Mouse (Mus musculus) bone marrow, adult 2 months (tissue): Measurements from ENCODE around the gene Mrpl52. TPM values are rescaled to one million over a fixed set of nuclear protein-coding genes. Genes with fewer than 3 reads are reported as not detected.

ENCODE experiments used
- H3K27ac ChIP-seq: fragments of 200-500 bp; 2 replicates; pipeline ENCODE4 v1.5.1; 2012; ENCODE audit warnings: low read depth, mild to moderate bottlenecking, control low read depth, inconsistent platforms, low read length; ENCODE audit not compliant: control insufficient read depth, poor library complexity, insufficient read depth
- H3K4me1 ChIP-seq: fragments of 200-500 bp; 2 replicates; pipeline ENCODE4 v1.6.1; 2011; ENCODE audit warnings: low read length; ENCODE audit not compliant: control insufficient read depth, insufficient read depth
- H3K4me3 ChIP-seq: fragments of 200-500 bp; replicated peaks from 2 replicates; pipeline ENCODE3; 2011; ENCODE audit warnings: mild to moderate bottlenecking, low read depth, low read length, control low read depth; ENCODE audit not compliant: control insufficient read depth
- CTCF ChIP-seq: fragments of 200-500 bp; IDR thresholded peaks from 2 replicates; pipeline ENCODE4 v1.5.1; 2011; ENCODE audit warnings: low read length, control low read depth; ENCODE audit not compliant: control insufficient read depth, insufficient read depth
- POLR2A ChIP-seq: fragments of 200-500 bp; IDR thresholded peaks from 2 replicates; pipeline ENCODE4 v1.6.1; 2011; ENCODE audit warnings: low read depth, mild to moderate bottlenecking, control low read depth, low read length, borderline replicate concordance; ENCODE audit not compliant: control insufficient read depth
- whole genome bisulfite sequencing: fragments of 180-500 bp; shearing (Covaris S2); methylation state at CpG from one replicate; pipeline ENCODE4 v1.1.7; 2018; 5-methylcytosine and 5-hydroxymethylcytosine counted together
- polyA plus RNA-seq: library from polyadenylated mRNA; stranded (reverse); fragments of >200 nt; gene quantifications from 2 replicates; pipeline ENCODE4 v1.2.4, GENCODE M21; 2011; ENCODE audit warnings: low replicate concordance; ENCODE audit not compliant: missing spikeins, insufficient read depth, insufficient read length

Mrpl52 gene
- polyA plus RNA-seq, 1 experiment: 169 TPM

DNA sequence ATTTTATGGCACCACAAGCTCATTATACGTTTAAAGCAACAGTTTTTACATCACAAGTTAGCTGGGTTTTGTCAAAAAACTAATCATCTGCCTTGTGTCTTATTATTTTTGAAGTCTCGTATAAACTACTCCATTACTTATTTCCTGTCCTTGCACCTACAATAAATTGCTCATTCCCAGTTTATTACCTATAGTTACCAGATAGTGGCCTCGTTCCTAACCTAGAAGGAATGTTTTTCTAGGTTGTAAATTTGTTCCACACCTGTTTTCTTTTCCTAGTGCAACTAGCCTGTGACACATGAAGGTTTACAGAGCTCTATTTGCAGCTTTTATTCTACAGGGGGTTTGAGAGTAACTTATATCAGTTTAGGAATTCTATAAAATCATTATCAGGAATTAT, 25.0 kb upstream of the Mrpl52 start:
- H3K4me3 ChIP-seq: no peak overlapping the region
- H3K27ac ChIP-seq: no peak overlapping the region
- TF ChIP-seq CTCF (no peak), POLR2A (no peak)
- H3K4me1 ChIP-seq: peaks cover 1% of the 10 kb centered on the region
- WGBS: 80% methylated on average over 3 of the region's 3 CpGs

DNA sequence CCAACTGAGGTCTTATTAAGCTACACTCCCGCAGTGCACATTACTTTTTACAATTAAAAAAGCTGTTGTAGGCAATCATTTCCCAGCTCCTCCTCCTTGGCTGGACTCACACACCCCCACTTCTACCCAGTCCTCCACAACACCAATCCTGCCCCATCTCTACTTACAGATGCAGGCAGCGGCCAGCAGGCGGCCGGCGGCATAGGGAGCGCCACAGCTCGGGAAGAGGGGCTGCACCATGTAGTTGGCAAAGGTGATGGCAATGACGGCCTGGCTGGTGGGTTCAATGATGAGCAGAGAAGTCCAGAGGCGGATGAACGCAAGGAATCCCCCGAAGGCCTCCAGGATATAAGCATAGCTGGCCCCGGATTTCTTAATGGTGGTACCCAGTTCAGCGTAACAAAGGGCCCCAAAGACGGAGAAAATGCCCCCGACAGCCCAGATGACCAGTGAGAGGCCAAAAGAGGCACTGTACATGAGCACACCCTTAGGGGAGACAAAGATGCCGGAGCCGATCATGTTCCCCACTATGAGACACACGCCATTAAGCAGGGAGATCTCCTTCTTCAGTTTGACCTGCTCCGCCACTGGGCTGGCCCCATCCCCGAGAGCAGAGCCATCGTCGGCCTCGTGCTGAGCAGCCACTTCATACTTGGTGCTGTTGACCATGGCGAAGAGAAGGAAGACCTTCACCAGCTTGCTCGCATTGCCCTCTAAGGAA, 18.2 kb upstream of the Mrpl52 start:
- Histone ChIP-seq H3K4me3 (peak overlapping the region; percentile 5), H3K4me1 (peaks cover 7% of the 10 kb centered on the region), H3K27ac (peak overlapping the region; percentile 38)
- 0 out of 2 replicates have a peak, but pooled peaks have one; percentile 2 for TF ChIP-seq CTCF
- TF ChIP-seq POLR2A: no peak
- WGBS: 85% methylated on average over 25 of the region's 25 CpGs

DNA sequence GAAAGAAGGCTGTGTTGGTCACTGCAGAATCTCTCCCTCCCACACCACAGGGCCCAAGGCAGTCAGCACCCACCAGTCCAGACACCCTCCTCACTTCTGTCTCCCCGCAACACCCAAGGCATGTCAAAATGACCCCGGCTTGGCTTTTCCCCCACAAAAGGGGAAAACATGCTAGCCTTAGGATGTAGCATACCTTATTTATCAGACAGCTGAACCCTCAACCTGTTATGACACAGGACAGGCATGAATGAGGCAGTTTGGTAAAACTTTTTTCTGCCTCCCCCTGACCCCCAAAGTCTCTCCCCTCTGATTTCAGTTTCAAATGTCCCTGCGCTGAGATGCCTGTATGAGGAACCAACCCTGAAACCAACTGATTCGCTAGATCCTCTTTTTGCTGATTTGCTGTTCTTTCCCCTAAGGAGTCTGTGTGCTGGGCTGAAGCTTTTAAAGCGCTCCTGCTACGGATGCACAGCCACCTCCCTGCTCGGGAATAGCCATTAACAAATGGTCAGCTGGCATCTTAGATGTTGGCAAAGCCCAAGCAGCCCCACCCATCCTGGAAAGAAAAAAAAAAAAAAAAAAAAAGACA, 17.6 kb upstream of the Mrpl52 start:
- H3K4me3 ChIP-seq: peak overlapping the region; percentile 5
- H3K4me1 ChIP-seq: peaks cover 9% of the 10 kb centered on the region
- H3K27ac ChIP-seq: peak overlapping the region; percentile 39
- 27% methylated on average over 7 of the region's 7 CpGs for WGBS
- TF ChIP-seq CTCF (no peak), POLR2A (no peak)

DNA sequence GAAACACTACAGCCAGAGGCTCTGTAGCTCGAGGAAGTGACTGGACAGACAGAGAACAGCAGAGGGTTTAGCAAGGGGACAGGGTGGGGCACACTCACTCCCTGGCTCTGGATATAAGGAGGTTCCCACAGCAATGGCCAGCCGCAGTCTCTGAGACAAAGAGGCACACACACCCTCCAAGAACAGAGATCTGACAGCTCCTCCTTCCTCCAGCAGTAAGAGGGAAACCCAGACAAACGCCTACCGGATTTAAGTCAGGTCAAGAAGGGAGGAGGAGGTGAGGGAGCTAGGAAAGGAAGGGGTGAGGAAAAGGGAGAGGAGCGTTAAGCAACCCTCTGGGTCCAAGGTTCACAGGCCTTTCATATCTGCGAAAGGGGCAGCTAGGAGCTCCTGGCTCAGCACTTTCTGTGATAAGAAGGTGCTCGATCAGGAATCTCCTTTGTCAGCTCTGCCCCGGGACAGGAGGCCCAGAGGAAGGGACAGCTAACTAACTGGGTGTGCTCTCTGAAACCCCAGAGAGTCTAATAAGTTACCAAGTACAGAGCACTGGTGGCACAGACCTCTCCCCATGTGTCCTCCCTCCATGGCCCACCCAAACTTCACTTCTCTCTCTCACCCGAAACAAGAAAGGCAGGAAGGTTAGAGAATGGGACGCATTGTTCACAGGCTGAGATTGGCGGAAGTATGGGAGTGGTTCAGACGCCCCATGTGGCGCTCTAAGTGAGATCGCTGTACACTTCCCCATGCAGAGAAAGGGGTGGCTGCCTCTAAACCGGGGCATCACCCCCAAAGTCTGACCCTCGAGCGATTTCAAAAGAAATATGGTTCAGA, 16.5 kb upstream of the Mrpl52 start:
- peak overlapping the region; percentile 39 for H3K27ac ChIP-seq
- TF ChIP-seq POLR2A: no peak
- TF ChIP-seq CTCF: 0 out of 2 replicates have a peak, but pooled peaks have one; percentile 9
- peak overlapping the region; percentile 57 for H3K4me3 ChIP-seq
- H3K4me1 ChIP-seq: peaks cover 8% of the 10 kb centered on the region
- 26% methylated on average over 17 of the region's 17 CpGs for WGBS

DNA sequence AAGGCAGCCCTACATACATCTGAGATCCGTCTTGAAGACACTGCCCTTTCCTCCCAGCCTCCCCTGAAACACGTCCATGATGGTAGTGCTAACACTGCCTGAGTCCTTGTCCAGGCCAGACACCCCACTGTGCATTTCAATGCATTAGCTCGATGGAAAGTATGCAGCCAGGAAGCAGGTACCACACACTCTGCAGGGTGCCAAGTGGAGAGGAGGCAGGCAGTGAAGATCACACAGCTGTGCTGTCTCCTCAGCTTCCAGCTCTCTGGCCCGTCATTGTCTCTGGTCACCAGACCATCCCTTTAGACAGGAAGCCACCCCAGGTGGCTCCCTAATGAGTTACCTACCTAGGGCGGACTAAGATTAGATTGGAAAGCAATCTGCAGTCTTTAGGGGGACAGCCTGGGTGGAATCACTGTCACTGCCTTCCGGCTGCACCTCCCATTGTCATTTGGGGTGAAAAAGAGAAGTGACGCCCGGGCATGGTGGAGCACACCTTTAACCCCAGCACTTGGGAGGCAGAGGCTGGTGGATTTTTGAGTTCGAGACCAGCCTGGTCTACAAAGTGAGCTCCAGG, 14.6 kb upstream of the Mrpl52 start:
- Histone ChIP-seq H3K4me3 (no peak overlapping the region), H3K27ac (no peak overlapping the region), H3K4me1 (peaks cover 8% of the 10 kb centered on the region)
- WGBS: 61% methylated on average over 9 of the region's 9 CpGs
- TF ChIP-seq CTCF (no peak), POLR2A (no peak)

DNA sequence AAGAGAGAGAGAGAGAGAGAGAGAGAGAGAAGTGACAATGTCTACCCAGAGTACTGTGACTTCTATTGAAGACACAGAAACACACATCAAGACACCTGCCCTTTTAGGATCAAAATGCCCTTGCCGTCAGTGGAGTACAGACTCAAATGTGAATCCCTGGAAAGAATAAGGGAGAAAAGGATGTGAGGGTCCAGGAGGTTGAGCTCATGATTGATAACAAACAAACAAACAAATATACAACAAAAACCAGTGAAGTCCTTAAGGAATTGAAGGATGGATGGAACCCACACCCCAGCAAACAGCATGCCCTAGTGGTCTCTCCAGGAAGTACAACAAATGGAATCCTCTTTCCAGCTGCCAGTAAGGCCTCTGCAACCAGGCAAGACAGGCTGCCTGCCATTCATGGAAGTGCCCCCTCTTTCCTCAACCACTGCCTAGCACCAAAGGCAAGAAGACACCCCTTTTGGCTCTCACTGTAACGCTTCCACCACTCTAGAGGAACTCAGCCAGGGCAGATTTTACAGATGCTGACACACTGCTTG, 14.0 kb upstream of the Mrpl52 start:
- 62% methylated on average over 2 of the region's 2 CpGs for WGBS
- H3K4me3 ChIP-seq: no peak overlapping the region

DNA sequence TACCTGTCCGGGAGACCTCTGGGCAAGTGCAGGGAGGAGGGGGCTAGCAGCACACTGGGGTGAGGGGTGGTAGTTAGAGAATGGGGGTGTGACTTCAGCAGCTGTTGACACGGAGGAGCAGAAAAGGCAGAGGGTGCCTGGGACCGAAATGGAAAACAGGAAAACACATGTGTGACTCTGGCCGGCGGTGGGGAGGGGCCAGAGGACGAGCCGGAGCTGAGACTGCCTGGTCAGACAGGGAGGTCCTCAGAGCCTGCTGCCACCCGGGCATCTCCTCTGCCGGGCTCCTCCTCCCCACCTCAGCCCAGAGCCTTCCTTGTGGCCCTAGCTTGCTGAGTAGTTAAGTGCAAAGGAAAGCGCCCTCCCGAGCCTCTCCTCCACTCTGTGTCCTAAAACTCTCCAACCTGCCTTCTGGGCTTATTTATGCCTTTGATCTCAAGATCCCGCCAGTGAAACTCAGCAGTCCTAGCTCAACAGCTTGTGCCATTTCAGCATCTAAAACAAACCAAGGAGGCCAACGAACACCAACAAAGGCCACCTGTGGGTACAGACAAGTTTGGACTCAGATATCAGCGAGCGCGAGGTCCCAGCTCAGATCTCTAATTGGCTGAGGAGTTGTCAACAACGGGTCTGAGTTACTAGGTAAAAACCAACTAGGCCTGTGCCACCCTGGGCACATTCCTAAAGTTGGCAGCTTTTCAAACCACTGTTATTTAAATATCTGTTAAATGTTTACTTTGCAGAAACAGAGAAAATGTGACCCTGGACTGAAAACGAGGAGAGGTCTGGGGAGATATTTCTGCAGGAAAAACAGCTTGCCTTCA, 12.6 kb upstream of the Mrpl52 start:
- H3K4me3 ChIP-seq: peak overlapping the region; percentile 19
- 12% methylated on average over 18 of the region's 18 CpGs for WGBS
- peak overlapping the region; percentile 63 for H3K27ac ChIP-seq
- H3K4me1 ChIP-seq: peaks cover 5% of the 10 kb centered on the region; the same call in 1 of the 2 replicates
- TF ChIP-seq POLR2A (no peak), CTCF (no peak)

More for the DNA sequence above, 14.0 kb upstream of the Mrpl52 start:
- Histone ChIP-seq H3K4me1 (peaks cover 8% of the 10 kb centered on the region), H3K27ac (no peak overlapping the region)
- TF ChIP-seq CTCF (peak; percentile 57; the same call in 1 of the 2 replicates), POLR2A (no peak)
